Mouse (Mus musculus) adrenal gland, postnatal 36 days (tissue): ENCODE results near the gene Ankrd36. TPM values are rescaled to one million over a fixed set of nuclear protein-coding genes. Genes with fewer than 3 reads are reported as not detected.
A peak's percentile ranks its signal among the peaks of the same experiment; 100 is the strongest.
"Not testable (repeated sequence)": the region's sequence is repeated elsewhere in the genome, so short reads cannot be mapped to it uniquely, and the experiment has no call there.

Experiments
- DNase-seq, 2 experiments: peaks; one replicate each; pipeline ENCODE4 v3.0.0; 2021; ENCODE audit warnings: mixed read lengths in 1 of 2
- long read RNA-seq, 2 experiments: library from polyadenylated mRNA; stranded (forward); transcript quantifications; one replicate each; pipeline ENCODE4 v2.0.0; 2021; ENCODE audit warnings: borderline sequencing depth in 2 of 2
- total RNA-seq, 2 experiments: library from RNA; stranded (reverse); gene quantifications; 2 replicates each; pipeline ENCODE4 v1.2.3; 2021

Gene Ankrd36
- not detected for total RNA-seq
- long read RNA-seq, experiment 1 = 0 reads
- long read RNA-seq, experiment 2 = 0 reads

DNA sequence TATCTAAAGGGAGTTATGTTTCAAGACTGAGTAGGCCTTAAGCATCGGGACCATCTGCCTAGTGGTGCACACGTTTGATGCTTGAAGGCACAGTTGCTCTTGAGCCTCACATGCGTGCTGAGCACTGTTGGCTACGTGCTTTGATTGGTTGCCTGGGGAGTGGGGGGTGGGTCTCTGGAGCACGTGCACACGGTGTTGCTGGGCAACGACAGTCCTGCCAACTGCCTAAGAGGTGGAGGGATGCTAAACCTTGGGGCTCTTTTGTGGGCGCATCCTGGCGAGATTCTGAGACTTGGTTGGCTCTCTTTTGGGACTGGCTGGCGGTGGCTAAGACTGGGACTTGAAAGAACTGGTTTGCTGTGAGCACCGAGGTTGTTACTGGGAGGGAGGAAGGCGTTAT lies at the start of gene Ankrd36:
Gene Ankrd36 (plus strand): TSS at position 211 of the 400 bp plus-strand sequence.
- no peak for DNase-seq

DNA sequence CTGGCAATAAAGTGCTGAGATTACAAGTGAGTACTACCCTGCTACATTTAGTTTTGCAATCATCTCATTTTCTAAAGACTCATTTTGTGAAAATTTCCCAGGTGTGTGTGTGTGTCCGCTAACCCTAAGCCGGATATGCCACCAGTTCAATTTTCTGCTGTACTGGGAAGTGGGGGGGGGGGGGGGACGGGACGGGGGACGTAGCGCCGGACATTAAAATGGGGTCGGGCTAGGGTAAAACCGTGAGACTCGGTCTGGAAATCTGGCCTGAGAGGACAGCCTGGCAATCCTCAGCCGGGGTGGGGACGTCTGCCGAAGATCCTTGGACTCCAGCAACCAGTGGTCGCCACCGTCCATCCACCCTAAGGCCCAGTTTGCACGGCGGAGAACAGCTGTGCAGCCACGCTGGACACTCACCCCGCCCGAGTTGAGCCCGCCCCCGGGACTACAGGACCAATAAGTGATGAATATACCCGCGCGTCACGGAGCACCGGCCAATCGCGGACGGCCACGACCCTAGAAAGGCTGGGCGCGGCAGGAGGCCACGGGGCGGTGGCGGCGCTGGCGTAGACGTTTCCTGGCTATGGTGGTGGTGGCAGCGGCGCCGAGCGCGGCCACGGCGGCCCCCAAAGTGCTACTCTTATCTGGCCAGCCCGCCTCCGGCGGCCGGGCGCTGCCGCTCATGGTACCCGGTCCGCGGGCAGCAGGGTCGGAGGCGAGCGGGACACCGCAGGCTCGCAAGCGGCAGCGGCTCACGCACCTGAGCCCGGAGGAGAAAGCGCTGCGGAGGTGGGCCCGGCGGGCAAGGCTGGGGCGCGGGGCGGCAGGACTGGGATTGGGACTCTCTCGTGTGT lies 48.8 kb upstream of the Ankrd36 start, which contains the start of gene Xbp1:
Gene Xbp1 (plus strand): TSS at position 248 of the 854 bp plus-strand sequence.
- peak; percentile 99 for DNase-seq

DNA sequence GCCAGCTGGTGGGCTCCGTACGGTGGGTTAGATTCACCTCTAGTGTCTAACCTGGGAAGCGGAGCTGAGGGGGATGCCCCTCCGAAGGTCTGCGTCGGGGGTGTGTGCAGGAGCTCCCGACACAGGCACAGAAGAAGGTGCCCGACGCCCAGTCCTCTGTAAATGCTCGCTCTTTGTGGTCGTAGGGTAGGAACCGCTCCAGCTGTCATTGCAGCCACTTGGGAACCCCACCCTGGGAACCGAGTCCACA lies 48.3 kb upstream of the Ankrd36 start:
- DNase-seq = no peak

DNA sequence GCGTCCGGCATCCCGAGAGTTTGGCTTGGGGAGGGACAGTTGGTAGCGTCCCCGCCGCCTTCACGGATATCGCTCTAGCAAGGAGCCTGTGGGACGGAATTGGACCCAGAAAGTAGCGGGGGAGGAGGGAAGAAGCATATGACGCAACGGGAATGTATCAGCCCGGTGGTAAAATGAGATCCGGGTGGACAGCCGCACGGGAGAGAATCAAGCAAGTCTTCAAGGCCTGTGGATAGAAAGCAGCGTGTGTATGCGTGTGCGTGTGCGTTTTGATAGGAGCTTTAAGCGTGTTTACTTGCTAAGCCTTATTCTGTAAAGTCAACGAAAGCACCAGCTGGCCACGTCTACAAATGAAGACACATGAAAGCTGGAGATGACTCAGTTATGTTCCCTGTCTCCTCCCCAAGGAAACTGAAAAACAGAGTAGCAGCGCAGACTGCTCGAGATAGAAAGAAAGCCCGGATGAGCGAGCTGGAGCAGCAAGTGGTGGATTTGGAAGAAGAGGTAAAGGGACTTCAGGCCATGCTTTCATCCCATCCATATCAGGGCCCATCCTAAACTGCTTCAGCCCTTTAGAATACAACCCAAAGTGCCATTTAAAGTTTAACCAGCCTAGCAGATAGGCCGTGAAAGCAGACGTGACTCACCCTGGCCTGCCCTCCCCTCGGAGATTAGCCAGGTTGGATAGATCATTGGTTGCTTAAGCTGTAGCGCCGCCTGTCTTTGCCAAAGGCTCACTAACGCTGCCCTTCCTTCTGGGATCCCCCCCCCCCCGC lies 47.8 kb upstream of the Ankrd36 start:
- peak; percentile 87 to 89 for DNase-seq

DNA sequence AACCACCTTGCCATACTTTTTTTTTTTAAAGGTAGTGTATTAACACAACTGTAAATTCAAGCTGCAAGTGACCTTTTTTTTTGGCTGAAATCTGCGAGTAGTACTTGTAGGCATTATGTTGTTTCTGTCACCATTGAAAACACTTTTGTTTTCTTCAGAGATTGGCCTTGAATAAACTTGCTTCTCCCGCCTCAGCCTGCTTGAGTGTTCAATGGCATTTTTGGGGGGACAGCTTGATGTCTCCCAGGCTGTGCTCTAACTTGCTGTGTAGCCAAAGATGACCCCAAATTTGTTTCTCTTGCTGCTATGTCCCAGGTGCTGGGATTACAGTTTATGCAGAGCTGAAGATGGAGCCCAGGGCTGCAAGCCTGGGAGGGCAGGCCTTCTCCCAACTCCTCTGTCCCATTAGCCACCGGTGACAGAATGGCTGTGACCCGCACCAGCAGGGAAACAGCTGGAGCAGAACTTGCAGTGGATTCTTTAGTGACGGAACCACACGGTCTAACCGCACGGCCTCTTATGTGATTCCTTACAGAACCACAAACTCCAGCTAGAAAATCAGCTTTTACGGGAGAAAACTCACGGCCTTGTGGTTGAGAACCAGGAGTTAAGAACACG lies 46.6 kb upstream of the Ankrd36 start:
- DNase-seq = no peak

DNA sequence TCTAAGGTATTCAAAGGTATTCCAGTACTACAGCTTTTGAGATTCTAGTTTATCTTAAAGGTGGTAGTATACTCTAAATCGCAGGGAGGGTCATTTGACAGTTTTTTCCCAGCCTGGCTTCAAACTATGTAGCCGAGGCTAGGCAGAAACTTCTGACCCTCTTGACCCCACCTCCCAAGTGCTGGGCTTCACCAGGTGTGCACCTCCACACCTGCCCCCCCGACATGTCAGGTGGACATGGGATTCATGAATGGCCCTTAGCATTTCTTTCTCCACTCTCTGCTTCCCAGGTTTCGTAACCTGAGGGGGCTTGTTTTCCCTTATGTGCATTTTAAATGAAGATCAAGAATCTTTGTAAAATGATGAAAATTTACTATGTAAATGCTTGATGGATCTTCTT lies 44.1 kb upstream of the Ankrd36 start:
- peak in 1 of 2 experiments; percentile 30 for DNase-seq

DNA sequence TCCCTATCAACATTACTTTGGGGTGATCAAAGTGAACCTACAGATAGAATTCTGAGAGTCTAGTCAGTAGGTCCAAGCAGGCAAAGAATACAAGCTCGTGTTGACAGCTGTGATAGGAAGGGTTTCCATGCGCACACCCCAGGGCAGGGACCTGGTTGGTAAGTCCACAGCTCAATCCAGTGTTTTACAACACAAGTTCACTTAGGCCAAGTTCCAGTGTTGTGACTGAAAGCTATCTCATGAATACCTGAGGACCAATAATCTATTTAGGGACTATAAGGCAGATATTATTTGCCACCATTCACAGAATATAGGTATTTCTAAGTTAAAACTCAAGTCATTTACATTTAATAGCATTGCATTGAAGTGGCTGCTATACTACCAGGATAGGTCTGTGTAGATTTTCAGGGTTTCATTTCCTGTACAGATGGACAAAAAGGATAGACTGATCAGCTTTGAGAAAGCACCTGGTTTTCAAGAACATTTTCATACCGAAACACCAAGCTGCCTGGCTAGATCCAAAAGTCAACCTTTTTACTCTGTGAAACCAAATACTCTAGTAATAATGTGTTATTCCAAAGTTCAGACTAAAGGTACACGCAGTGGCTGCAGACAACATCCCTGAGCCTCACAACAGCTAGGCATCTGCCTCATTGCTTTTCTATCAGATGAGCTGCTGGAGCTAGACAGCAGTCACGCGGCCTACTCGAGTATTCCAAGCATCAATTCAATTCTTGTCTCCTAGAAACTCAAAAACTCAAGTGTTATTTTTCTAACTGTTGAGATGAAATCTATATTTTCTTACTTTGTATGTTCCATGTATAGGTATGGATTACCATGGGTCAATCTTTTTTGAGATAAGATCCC lies 42.7 kb upstream of the Ankrd36 start:
- DNase-seq = no peak

DNA sequence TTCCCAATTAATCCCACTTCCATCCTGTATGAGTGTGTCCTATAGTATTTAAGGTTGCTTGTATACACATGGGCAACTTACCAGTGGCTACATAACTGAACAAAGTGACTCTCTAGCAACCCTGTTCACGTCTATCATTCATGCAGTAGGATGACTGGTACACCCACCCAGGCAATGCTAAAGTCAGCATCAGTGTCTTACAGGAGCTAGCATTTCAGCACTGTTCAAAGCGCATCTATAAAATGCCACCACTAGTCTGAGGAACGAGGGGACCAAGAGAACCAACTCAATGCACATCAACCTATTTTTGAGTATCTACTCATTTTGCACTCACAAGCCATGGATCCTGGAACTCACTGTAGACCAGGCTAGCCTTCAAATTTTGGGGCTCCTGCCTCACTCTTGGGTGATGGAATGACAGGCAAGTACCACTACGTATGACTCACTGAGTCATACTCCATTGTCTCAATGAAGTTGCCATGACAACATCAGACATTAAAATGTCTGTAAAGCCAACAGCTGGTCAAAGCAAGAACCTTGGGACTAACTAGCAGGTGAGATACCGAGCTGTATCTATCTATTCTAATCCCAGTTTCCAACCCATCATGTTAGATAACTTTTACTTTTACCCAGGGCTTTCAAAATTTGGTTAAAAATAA lies 41.5 kb upstream of the Ankrd36 start:
- DNase-seq = no peak

DNA sequence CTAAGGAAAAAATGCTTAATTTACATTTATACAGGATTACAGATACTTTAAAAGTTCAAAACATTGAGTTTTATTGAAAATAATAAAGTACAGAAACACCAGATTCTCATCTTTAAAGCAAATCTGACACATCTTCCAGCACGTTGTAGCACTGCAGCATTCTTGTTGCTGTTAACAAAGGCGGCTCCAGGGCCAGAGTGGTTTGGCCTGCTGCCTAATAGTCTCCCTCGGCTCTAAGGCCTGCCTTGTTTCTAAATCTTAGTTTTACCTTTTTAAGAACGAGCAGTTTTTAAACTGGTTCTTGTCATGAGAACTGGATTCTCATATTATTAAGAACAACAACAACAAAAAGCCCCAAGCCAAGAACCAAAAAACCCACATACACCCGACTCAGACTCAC lies 40.6 kb upstream of the Ankrd36 start:
- DNase-seq = peak in 1 of 2 experiments; percentile 48

DNA sequence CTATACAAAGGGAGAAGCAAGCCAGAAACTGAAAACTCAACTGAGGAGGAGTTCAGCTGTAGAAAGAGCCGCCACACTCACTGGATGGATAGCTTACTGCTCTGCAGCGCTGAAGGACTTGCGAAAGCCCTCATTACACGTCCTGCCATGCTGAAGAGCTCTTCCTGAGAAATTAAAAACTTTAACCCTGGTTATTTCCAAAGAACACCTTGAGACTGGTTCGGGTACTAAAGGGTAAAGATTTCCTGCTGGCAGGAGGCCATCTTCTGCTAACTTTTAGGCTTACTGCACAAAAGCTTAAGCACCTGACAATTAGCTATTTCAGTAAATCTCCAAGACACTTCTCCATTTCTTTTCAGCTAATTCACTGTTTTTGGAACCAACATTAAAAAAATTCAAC lies 39.3 kb upstream of the Ankrd36 start:
- DNase-seq = no peak

DNA sequence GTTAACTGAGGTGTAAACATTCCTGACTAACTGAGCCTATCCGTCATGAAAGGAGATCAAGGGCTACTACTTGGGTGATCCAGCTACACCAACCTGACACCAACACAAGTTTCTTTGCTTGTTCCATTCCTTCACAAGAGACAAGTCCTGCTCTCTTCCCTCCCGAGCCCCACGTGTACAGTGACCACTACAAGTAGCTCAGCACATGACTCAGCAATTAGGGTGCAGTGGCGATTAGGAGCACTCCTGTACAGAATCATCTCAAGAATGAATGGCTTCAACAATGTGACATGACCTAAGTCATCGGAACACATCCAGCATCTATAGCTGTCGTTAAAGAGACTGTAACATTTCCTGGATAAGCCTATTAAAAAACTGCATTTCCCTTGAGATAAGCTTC lies 38.8 kb upstream of the Ankrd36 start:
- no peak for DNase-seq

DNA sequence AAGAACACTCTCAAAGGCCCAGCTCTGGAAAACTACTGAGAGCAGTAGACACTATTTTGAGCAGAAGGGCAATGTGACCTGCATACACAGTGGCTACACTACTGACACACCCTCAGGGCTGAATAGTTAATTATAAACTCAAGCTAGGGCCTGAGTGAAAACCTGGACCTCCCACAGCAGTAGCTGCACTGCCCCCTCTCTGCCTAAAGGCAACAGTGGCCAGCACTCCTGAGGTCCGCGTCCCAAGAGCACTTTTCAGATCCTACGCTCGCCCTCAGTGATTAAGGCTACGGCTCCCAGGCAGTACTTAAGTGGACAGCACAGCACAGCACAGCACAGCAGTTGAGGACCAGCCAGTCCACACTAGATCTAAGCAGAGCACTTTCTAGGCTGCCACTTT lies 36.4 kb upstream of the Ankrd36 start:
- no peak for DNase-seq

DNA sequence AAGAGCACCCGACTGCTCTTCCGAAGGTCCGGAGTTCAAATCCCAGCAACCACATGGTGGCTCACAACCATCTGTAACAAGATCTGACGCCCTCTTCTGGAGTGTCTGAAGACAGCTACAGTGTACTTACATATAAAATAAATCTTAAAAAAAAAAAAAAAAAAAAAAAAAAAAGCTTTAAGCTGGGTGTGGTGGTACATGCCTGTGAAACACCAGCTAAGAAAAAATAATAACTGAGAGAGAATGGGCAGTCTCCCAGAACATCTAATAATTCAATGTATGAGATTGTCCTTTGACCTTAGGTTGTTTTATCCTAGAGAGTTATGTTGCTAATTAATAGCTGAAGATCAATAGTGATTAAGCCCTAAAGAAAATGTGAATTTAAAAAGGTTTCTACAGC lies 32.0 kb upstream of the Ankrd36 start:
- not testable (repeated sequence) for DNase-seq

DNA sequence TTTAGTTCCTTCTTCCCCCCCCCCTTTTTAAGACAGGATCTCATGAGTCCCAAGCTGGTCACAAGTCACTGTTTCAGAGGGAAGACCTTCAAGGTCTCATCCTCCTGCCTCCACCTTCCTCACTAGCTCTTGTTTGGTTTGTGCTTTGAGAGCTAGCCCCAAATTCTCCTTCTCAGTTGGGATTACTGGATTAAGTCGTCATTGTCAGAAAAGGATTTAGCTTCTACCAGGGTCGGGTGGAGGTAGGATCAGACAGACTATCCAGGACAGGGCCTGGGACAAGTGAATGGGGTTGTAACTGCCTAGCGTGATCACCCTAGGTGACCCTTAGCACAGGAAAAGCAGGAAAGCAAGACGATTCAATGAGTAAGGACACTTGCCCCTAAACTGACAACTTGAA lies 29.2 kb upstream of the Ankrd36 start:
- DNase-seq = no peak

DNA sequence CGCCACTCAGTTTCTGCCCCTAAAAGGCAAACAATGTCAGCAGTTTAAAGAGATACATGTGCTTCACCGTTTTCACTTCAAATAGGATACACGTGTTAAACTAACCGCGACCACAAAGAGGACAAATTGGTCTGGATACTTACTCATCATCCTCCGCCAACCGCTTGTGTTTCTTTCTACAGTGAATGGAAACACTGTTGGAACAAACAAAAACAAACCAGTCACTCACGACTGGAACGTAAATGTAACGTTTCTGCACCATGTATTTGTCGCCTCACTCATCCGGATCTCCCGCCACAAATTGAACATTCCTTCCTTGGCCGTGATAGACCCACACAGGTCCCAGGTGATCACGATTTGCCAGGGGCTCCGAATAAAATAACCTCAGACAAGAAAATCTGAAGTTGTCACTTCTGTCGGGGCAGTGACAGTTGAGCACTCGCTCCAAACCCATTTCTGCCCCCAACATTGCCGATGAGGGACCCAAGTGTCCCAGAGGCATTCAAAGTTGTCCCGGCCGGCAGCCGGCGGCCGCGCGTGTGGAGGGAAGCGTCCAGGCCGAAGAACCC lies 28.2 kb upstream of the Ankrd36 start:
- no peak for DNase-seq

DNA sequence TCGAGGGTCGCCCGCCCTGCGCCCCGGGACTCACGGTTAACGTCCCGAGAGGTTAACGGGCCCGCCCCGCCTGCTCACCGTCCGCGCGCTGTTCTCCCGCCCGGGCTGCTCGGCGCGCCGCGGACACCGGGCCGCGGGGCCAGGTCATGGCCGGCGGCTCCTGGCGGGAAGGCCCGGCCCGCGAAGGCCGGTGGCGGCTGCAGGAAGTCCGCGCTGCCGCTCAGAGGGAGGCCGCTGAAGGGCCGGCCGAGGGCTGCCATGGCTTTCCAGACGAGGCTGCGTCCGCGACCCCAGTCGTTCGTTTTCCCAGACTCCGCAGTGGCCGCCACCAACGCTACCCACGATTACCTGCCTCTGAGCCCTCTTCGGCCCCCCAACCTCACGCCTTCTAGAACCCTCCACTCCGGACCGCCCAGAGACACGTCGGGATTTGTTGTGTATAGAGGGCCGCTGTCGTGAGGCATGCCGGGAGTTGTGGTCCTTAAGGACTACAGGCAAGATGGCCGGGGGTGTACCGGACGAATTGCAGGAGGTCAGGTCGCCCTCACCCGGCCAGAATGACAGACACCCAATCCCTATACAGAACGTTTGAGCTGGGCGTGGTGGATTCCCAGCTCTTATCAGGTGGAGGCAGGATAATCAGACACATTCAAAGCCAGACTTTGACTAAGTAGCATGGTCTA lies 27.5 kb upstream of the Ankrd36 start, which contains the start of gene Ccdc117:
Gene Ccdc117 (minus strand): TSS at position 389 of the 683 bp plus-strand sequence.
- DNase-seq = peak; percentile 94

DNA sequence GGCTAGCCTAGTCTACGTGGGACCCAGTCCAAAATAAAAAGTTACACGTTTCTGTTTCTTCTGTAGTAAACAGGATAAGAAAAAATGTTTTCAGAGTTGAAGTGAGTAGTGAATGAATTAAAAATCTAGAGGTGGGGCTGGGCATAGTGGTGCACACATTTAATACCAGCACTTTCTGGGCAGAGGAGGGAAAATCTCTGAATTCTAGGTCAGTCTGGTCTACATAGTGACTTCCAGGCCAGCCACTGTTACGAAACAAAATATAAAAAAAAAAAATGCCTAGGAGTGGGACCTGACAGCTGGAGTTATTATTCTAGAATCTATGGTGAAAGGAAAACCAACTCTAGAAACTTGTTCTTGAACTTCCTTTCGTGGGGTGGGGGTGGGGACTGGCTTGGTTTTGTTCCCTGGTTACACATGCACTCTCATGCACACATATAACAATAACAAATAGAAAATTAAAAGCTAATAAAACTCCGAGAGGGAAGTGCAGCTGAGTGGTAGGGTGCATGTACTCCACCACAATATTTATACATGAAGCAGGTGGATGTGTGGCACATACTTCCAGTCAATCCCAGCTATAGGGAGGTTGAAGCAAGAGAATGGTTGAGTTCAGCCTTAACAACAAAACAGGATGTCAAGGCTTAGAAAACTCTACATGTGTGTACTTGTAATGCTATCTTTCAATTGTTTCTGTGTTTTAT lies 26.9 kb upstream of the Ankrd36 start:
- no peak for DNase-seq

DNA sequence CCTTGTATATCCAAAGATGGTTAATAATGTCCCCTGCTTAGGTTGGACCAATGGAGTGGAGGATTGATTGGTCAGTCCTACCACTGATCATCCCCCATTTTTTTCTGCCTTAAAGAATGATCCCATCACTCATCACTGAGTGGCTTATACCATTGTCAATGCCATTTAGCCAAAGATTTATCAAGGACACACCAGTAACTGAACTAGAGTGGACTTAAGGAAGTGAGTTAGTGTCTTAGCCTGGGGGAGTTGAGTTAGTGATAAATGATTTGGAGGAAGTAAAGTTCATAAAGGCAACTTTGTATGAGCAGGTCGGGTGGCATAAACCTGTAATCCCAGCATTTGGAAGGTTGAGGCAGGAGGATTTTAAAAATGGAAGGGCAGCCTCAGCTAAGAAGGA lies 26.2 kb upstream of the Ankrd36 start:
- no peak for DNase-seq

DNA sequence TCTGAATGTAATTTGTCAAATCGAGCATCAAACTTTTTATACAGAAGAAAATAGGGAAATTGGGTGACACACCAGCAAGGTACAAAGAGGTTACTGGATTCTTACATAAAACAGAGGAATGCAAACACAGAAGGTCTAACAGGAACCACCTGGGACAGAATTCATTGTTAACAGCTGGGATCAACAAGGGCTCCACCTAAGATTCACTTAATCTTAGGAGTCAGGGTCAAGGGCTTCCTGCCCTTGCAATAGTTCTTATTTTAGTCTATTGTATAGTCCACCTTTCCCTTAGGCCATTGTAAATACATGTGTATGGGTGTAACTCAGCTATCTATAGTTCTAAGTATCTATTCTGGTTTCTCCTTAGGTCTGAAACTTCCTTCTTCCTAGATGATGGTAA lies 24.8 kb upstream of the Ankrd36 start:
- DNase-seq = not testable (repeated sequence)

DNA sequence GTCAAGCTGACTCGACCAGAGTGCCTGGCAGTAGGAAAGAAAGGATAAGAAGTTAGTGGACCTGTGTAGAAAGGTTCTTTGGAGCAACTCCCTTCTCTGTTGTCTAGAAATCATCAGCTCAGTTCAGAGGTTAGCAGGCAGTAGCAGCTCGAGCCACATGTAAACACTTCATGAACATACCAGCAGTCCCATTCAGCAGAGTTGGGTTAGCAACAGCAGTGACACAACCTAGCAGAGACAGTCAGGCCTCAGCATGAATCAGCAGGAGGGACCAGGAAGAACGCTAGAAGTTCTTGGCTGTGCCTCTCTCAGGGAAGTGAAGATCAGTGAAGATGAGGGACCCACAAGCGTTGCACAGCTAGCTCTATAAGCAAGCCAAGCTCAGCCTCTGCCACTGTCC lies 24.0 kb upstream of the Ankrd36 start:
- DNase-seq = no peak
